Mouse (Mus musculus) liver, adult 2 months (tissue): ENCODE data around the gene Hpn. TPM values are rescaled to one million over a fixed set of nuclear protein-coding genes. Genes with fewer than 3 reads are reported as not detected.

ENCODE experiments used
- DNase-seq: peaks from one replicate; pipeline ENCODE4 v3.0.0-alpha.2; 2011; ENCODE audit warnings: low read depth, low spot score; ENCODE audit errors: extremely low read depth
- H3K27ac ChIP-seq: fragments of 200-500 bp; replicated peaks from 2 replicates; pipeline ENCODE4 v1.5.1; 2012; ENCODE audit warnings: low read depth, mild to moderate bottlenecking, control low read depth, inconsistent platforms, low read length; ENCODE audit not compliant: insufficient read depth
- H3K27me3 ChIP-seq: fragments of 200-500 bp; 2 replicates; pipeline ENCODE4 v1.6.1; 2012; ENCODE audit warnings: mild to moderate bottlenecking, moderate library complexity, low read length, inconsistent platforms; ENCODE audit not compliant: control insufficient read depth, insufficient read depth
- H3K36me3 ChIP-seq: fragments of 200-500 bp; 2 replicates; pipeline ENCODE4 v1.6.1; 2012; ENCODE audit warnings: low read length, inconsistent platforms; ENCODE audit not compliant: control insufficient read depth, insufficient read depth
- H3K4me1 ChIP-seq: fragments of 200-500 bp; 2 replicates; pipeline ENCODE4 v1.6.1; 2011; ENCODE audit warnings: low read length; ENCODE audit not compliant: control insufficient read depth, insufficient read depth
- H3K4me3 ChIP-seq: fragments of 200-500 bp; 2 replicates; pipeline ENCODE4 v1.5.1; 2011; ENCODE audit warnings: low read depth, mild to moderate bottlenecking, control low read depth, low read length, moderate library complexity; ENCODE audit not compliant: insufficient read depth
- H3K79me2 ChIP-seq: fragments of 200-500 bp; 2 replicates; pipeline ENCODE4 v1.6.1; 2012; ENCODE audit warnings: inconsistent platforms, mild to moderate bottlenecking, low read length, moderate library complexity; ENCODE audit not compliant: control insufficient read depth, insufficient read depth
- H3K9ac ChIP-seq: fragments of 200-500 bp; 2 replicates; pipeline ENCODE4 v1.6.1; 2012; ENCODE audit warnings: low read depth, mild to moderate bottlenecking, control low read depth, inconsistent platforms, low read length
- CTCF ChIP-seq: fragments of 200-500 bp; IDR thresholded peaks from 2 replicates; pipeline ENCODE4 v1.5.1; 2011; ENCODE audit warnings: low read depth, low read length, control low read depth
- POLR2A ChIP-seq: fragments of 200-500 bp; IDR thresholded peaks from 2 replicates; pipeline ENCODE4 v1.6.1; 2011; ENCODE audit warnings: low read length, control low read depth; ENCODE audit not compliant: insufficient read depth; ENCODE audit errors: extremely low read depth
- whole genome bisulfite sequencing: fragments of 180-500 bp; shearing (Covaris S2); methylation state at CpG from one replicate; pipeline ENCODE4 v1.1.7; 2018; 5-methylcytosine and 5-hydroxymethylcytosine counted together
- polyA plus RNA-seq: library from polyadenylated mRNA; depleted of rRNA; stranded (reverse); fragments of >200 nt; gene quantifications from 2 replicates; pipeline ENCODE4 v1.2.3, GENCODE M21; 2012; rRNA removed
- total RNA-seq: library from RNA; depleted of rRNA; stranded (reverse); fragments of >200 nt; gene quantifications from 2 replicates; pipeline ENCODE4 v1.2.3, GENCODE M21; 2014; rRNA removed

Gene Hpn
- 282 and 327 TPM in 2 replicates for total RNA-seq
- 883 and 920 TPM in 2 replicates for polyA plus RNA-seq

DNA sequence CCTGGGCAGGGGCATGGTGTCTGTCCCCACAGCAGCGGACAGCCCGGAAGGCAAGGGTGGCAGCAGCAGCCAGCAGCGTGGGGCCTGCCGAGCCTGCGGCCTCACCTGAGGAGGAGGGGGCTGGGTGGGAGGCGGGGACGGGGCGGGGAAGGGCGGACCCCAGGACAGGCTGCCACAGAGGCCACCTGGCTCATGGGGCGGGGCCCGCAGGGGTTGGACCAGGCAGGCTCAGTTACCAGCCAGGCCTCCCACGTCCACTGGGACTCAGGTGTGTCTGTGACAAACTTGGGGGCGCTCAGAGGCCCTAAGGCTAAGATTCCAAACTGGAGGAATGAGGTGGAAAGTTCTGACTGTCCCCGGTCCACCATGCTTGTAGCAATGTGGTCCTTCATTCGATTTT, at the start of gene Hpn:
TSS of gene Hpn (minus strand) at position 109 of the 400 bp plus-strand sequence.
- H3K27ac ChIP-seq, result peak within 1 kb of the TSS; percentile 100
- DNase-seq, result peak; percentile 90

GRCm38 (mm10) chr7:31164748-31165147, 49.7 kb upstream of the Hpn start:
- no peak overlapping the region for H3K4me3 ChIP-seq
- no peaks in the 10 kb centered on the region for H3K27me3 ChIP-seq
- WGBS, result 78% methylated on average over 1 of the region's 1 CpGs
- no peak overlapping the region for H3K9ac ChIP-seq
- no peaks in the 10 kb centered on the region for H3K36me3 ChIP-seq
- no peak for TF ChIP-seq POLR2A
- TF ChIP-seq CTCF, result no peak
- no peaks in the 10 kb centered on the region for H3K4me1 ChIP-seq
- no peak overlapping the region for H3K27ac ChIP-seq
- no peak for DNase-seq
- H3K79me2 ChIP-seq, result no peaks in the 10 kb centered on the region

More for the DNA sequence above, at the start of gene Hpn:
- H3K27me3 ChIP-seq, result no peaks in the 10 kb centered on the region
- H3K9ac ChIP-seq, result peak within 1 kb of the TSS; percentile 93
- TF ChIP-seq POLR2A (peak; percentile 88), CTCF (no peak)
- H3K36me3 ChIP-seq, result 0 out of 2 replicates have a peak, but pooled peaks cover 2% of the 10 kb centered on the region
- H3K4me3 ChIP-seq, result peak within 1 kb of the TSS; percentile 68
- peaks cover 18% of the 10 kb centered on the region for H3K4me1 ChIP-seq
- 16% methylated on average over 12 of the region's 15 CpGs for WGBS
- peaks cover 19% of the 10 kb centered on the region for H3K79me2 ChIP-seq

GRCm38 (mm10) chr7:31163666-31164577, 48.8 kb upstream of the Hpn start:
- Histone ChIP-seq H3K9ac (no peak overlapping the region), H3K4me1 (no peaks in the 10 kb centered on the region), H3K4me3 (no peak overlapping the region), H3K27me3 (no peaks in the 10 kb centered on the region), H3K27ac (no peak overlapping the region), H3K36me3 (no peaks in the 10 kb centered on the region), H3K79me2 (no peaks in the 10 kb centered on the region)
- WGBS, result 77% methylated on average over 3 of the region's 3 CpGs
- TF ChIP-seq POLR2A, result no peak
- DNase-seq, result no peak

DNA sequence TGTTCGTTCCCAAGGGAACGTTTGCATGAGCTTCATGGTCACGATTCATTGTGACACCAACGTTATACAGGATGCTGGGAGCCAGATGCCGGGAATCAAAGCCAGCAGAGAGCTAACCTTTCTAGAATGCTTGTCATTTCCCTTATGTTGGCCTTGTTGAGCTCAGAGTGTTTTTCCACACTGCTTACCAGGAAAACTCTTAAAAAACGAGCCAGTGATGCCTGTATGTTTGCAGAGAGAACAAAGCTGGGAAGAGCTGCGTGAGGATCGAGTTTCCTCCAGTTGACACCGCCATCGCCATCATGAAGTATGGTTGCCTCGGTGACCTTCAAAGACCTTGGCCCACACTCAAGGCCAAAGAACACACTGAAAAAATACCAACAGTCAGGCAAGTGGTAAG, 47.2 kb upstream of the Hpn start:
- Histone ChIP-seq H3K27ac (no peak overlapping the region), H3K9ac (no peak overlapping the region; the same call in 1 of the 2 replicates), H3K36me3 (no peaks in the 10 kb centered on the region), H3K27me3 (no peaks in the 10 kb centered on the region), H3K79me2 (no peaks in the 10 kb centered on the region), H3K4me1 (no peaks in the 10 kb centered on the region), H3K4me3 (no peak overlapping the region)
- WGBS, result 71% methylated on average over 11 of the region's 11 CpGs
- DNase-seq, result no peak
- TF ChIP-seq CTCF (no peak), POLR2A (no peak)

- WGBS, result 74% methylated on average over 3 of the region's 3 CpGs
- H3K9ac ChIP-seq, result no peak overlapping the region; the same call in 1 of the 2 replicates
- TF ChIP-seq POLR2A (no peak), CTCF (no peak)
Measured at GRCm38 (mm10) chr7:31161831-31162230, 46.7 kb upstream of the Hpn start.

DNA sequence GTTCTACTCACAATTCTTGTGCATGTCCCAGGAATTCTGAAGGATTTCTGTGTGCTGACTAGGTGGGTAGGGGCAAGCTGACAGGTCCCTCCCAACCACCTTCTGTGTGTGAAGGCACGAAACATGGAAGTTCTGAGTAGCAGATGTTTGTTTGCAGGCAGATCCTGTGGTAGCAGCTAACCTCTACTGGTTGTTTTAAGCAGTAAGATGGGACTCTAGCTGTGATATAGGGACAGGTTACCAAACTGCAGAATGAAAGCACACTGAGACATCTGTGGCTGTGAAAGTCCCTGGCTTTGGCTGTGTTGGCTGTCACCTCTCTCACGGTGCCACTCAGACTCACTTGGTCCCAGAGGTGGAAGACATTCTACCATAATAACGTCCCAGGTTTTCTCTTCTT, 46.2 kb upstream of the Hpn start:
- no peaks in the 10 kb centered on the region for H3K79me2 ChIP-seq

More at GRCm38 (mm10) chr7:31161831-31162230, 46.7 kb upstream of the Hpn start:
- no peaks in the 10 kb centered on the region for H3K79me2 ChIP-seq
- H3K4me3 ChIP-seq, result no peak overlapping the region
- H3K27me3 ChIP-seq, result no peaks in the 10 kb centered on the region
- no peaks in the 10 kb centered on the region for H3K36me3 ChIP-seq
- DNase-seq, result no peak
- H3K4me1 ChIP-seq, result no peaks in the 10 kb centered on the region
- H3K27ac ChIP-seq, result no peak overlapping the region

More for the DNA sequence above, 46.2 kb upstream of the Hpn start:
- Histone ChIP-seq H3K36me3 (no peaks in the 10 kb centered on the region), H3K27me3 (no peaks in the 10 kb centered on the region), H3K4me1 (no peaks in the 10 kb centered on the region), H3K9ac (no peak overlapping the region), H3K4me3 (no peak overlapping the region), H3K27ac (no peak overlapping the region)
- no peak for DNase-seq
- TF ChIP-seq POLR2A (no peak), CTCF (no peak)
- 92% methylated on average over 3 of the region's 3 CpGs for WGBS
